Mouse (Mus musculus): ENCODE data around the gene Xrn1. TPM values are rescaled to one million over a fixed set of nuclear protein-coding genes. Genes with fewer than 3 reads are reported as not detected.

Xrn1 gene
- polyA plus RNA-seq, 1 experiment = 23.5 TPM

DNA sequence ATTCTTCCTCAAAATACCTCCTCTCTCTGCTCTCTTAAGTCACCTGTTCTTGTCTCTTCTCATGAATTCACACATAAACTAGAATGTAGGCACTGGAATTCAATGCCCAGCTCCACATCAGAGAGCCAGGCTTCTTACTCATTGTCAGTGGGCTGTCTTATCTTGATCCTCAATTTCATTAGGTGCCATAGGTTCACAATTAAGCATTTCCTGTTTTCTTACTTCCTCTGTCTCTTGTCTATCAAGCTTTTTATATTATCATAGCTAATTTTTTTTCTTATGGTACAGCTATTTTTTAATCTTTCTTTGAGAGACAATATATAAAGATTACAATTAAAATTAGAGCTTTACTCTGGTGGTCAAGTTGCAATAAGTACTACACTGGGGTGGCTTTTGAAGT lies 6.5 kb downstream of the Xrn1 start:
- TF ChIP-seq CTCF (IDR thresholded peaks at IDR 0.05; ENCODE audit: low read depth, low read length) (no peak), POLR2A (IDR thresholded peaks at IDR 0.05; ENCODE audit: borderline replicate concordance, low read depth, low read length) (no peak)
- Histone ChIP-seq H3K27ac (ENCODE audit: insufficient read depth, low read depth, low read length) (no peak overlapping the region), H3K4me3 (ENCODE audit: insufficient read depth, low read length) (no peak overlapping the region), H3K4me1 (ENCODE audit: control insufficient read depth, insufficient read depth, low read length) (peaks cover 7% of the 10 kb centered on the region; the same call in 1 of the 2 replicates)

DNA sequence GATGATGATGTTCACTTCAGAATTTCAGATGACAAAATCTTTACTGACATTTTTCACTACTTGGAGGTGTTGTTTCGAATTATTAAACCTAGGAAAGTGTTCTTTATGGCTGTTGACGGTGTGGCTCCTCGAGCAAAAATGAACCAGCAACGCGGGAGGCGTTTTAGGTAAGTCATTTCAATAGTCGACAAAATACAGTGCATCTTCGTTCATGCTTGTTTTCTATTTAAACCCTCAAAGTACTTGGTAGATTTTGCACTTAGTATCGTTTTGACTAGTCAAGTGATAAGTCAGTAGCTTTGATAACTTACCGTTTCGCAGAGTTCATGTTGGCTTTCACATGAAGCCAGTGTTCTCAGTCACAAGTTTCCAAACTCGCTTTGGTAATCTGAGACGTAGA lies 9.5 kb downstream of the Xrn1 start:
- Histone ChIP-seq H3K4me3 (ENCODE audit: insufficient read depth, low read length) (no peak overlapping the region), H3K4me1 (ENCODE audit: control insufficient read depth, insufficient read depth, low read length) (0 out of 2 replicates have a peak, but pooled peaks cover 2% of the 10 kb centered on the region), H3K27ac (ENCODE audit: insufficient read depth, low read depth, low read length) (no peak overlapping the region)
- TF ChIP-seq CTCF (IDR thresholded peaks at IDR 0.05; ENCODE audit: low read depth, low read length) (no peak), POLR2A (IDR thresholded peaks at IDR 0.05; ENCODE audit: borderline replicate concordance, low read depth, low read length) (no peak)

DNA sequence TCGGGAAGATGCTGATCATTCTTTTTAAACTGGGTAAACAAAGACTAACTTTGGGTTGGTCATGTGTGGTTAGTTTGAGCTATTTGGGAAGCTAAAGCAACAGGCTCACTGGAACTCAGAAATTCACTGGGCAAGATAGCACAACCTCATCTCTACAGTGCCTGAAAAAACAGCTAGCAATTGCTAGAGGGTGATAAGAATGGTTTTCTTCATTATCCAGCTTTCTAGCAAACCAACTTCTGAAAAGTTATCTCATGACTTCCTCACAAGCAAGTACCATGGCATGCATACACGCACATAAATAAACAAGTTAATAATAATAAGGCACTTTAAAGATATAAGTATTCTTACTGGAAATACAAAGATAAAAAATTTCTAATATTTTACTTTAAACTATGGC lies 23.7 kb downstream of the Xrn1 start:
- TF ChIP-seq POLR2A (IDR thresholded peaks at IDR 0.05; ENCODE audit: borderline replicate concordance, low read depth, low read length) = no peak
- H3K4me1 ChIP-seq (ENCODE audit: control insufficient read depth, insufficient read depth, low read length) = no peaks in the 10 kb centered on the region

DNA sequence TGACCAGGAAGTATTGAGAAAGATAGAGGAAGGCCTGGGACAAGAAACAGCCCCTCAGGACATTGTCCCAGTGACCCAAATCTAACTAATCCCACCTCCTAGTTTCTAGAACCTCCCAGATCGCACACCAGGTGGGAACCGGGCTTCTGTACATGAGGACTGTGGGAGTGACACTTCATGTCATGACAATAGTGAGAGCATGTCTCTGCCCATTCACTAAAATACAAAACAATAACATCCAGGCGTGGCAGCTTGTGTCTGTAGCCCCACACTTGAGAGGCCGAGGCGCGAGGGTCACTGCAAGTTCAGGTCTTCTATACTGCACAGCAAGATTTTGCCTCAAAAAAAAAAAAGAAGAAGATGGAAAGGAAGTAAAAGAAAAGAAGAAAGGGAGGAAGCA lies 25.3 kb downstream of the Xrn1 start:
- H3K4me1 ChIP-seq (ENCODE audit: control insufficient read depth, insufficient read depth, low read length) = no peaks in the 10 kb centered on the region
- H3K27ac ChIP-seq (ENCODE audit: insufficient read depth, low read depth, low read length) = no peak overlapping the region; the same call in 1 of the 2 replicates
- no peak for TF ChIP-seq CTCF (IDR thresholded peaks at IDR 0.05; ENCODE audit: low read depth, low read length)
- TF ChIP-seq POLR2A (IDR thresholded peaks at IDR 0.05; ENCODE audit: borderline replicate concordance, low read depth, low read length) = no peak
- no peak overlapping the region for H3K4me3 ChIP-seq (ENCODE audit: insufficient read depth, low read length)

More for the DNA sequence above, 23.7 kb downstream of the Xrn1 start:
- H3K4me3 ChIP-seq (ENCODE audit: insufficient read depth, low read length) = no peak overlapping the region
- no peak overlapping the region for H3K27ac ChIP-seq (ENCODE audit: insufficient read depth, low read depth, low read length)

DNA sequence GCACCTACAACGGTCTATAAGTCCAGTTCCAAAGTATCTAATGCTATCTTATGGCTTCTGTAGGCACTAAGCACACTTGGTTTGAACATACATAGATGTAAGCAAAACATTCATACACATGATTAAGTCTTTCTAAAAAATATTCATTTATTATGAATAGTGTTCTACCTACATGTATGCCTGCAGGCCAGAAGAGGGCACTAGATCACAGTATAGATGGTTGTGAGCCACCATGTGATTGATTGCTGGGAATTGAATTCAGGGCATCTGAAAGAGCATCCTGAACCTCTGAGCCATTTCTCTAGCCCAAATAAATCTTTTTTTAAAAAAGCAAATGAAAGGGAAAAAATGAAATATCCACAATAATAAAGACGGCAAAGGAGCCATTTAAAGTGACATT lies 37.7 kb downstream of the Xrn1 start:
- H3K4me3 ChIP-seq (ENCODE audit: insufficient read depth, low read length) = no peak overlapping the region
- H3K27ac ChIP-seq (ENCODE audit: insufficient read depth, low read depth, low read length) = no peak overlapping the region
- no peak for TF ChIP-seq CTCF (IDR thresholded peaks at IDR 0.05; ENCODE audit: low read depth, low read length)
- TF ChIP-seq POLR2A (IDR thresholded peaks at IDR 0.05; ENCODE audit: borderline replicate concordance, low read depth, low read length) = no peak
- H3K4me1 ChIP-seq (ENCODE audit: control insufficient read depth, insufficient read depth, low read length) = no peaks in the 10 kb centered on the region

DNA sequence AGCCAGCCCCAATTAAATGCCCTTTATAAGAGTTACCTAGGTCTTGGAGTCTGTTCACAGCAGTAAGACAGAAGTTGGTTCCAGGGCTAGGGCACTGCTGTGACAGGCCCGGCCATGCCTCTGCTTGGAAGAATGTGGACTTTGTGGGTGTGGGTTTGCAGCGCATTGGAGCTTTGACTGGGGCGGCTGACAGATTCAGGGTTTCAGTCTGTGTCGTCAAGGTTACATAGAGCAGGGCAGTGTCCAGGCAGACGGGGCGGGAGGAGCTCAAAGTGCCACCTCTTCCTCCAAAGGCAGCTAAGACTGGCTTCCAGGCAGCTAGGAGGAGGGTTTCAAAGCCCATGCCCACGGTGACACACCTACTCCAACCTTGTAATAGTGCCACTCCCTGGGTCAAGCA lies 49.9 kb downstream of the Xrn1 start:
- Histone ChIP-seq H3K4me3 (ENCODE audit: insufficient read depth, low read length) (no peak overlapping the region), H3K27ac (ENCODE audit: insufficient read depth, low read depth, low read length) (no peak overlapping the region), H3K4me1 (ENCODE audit: control insufficient read depth, insufficient read depth, low read length) (no peaks in the 10 kb centered on the region)
- TF ChIP-seq POLR2A (IDR thresholded peaks at IDR 0.05; ENCODE audit: borderline replicate concordance, low read depth, low read length) = no peak

DNA sequence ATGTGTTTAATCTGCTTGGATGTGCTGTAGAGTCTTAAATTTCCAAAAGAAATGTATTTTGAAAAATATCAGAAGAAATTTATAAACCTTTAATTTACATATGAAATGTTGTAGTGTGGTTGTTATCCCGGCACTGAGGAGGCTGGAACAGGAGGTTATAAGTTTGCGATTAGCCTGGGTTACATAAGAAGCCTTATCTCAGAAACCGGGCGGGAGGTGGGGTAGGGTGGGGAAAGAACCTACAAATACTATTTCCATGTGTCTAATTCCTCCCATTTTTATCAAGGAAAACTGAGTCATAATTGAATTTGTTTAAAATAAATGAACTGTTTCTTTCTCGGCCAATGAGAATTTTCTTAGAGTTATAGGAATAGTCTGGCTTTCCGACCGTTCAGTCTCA lies 56.1 kb downstream of the Xrn1 start:
- no peak overlapping the region for H3K4me3 ChIP-seq (ENCODE audit: insufficient read depth, low read length)
- TF ChIP-seq CTCF (IDR thresholded peaks at IDR 0.05; ENCODE audit: low read depth, low read length) (no peak), POLR2A (IDR thresholded peaks at IDR 0.05; ENCODE audit: borderline replicate concordance, low read depth, low read length) (no peak)
- H3K4me1 ChIP-seq (ENCODE audit: control insufficient read depth, insufficient read depth, low read length) = no peaks in the 10 kb centered on the region
- H3K27ac ChIP-seq (ENCODE audit: insufficient read depth, low read depth, low read length) = no peak overlapping the region

DNA sequence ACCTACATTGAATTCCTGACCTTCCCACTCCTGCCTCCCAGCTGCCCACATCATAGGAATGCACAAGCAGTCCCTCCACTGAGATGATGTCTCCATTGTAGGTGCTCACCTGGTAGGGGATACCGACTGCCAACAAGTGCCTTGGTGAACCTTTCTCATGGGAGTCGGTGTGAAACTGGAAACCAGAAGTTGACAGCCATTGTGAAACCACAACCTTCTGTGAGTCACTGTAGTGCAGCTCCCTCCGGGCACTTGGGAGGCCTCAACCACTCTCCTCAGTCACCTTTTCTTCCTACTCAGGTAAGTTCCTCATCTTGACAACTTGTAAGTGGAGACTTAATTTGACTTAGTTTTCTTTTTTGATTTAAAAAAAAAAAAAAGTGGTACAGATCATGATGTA lies 69.4 kb downstream of the Xrn1 start:
- Histone ChIP-seq H3K4me1 (ENCODE audit: control insufficient read depth, insufficient read depth, low read length) (peaks cover 4% of the 10 kb centered on the region), H3K4me3 (ENCODE audit: insufficient read depth, low read length) (no peak overlapping the region), H3K27ac (ENCODE audit: insufficient read depth, low read depth, low read length) (no peak overlapping the region)
- TF ChIP-seq CTCF (IDR thresholded peaks at IDR 0.05; ENCODE audit: low read depth, low read length) (no peak), POLR2A (IDR thresholded peaks at IDR 0.05; ENCODE audit: borderline replicate concordance, low read depth, low read length) (no peak)

DNA sequence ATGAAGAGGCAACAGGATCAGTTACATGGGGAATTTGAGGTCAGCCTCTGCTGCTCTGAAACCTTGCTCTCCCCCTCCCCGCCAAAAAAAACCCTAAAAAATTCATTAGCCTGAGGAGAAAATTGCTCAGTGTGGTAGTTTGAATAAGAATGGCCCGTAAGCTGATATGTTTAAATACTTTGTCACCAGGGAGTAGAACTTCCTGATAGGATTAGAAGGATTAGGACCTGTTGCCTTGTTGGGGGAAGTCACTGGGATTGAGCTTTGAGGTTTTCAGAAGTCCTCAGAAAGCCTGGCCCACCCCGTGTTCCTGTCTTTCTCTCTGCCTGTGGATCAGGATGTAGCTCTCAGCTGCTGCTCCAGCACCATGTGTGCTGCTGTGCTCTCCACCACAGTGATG lies 73.4 kb downstream of the Xrn1 start:
- no peak for TF ChIP-seq POLR2A (IDR thresholded peaks at IDR 0.05; ENCODE audit: borderline replicate concordance, low read depth, low read length)
- no peak for TF ChIP-seq CTCF (IDR thresholded peaks at IDR 0.05; ENCODE audit: low read depth, low read length)
- no peak overlapping the region for H3K27ac ChIP-seq (ENCODE audit: insufficient read depth, low read depth, low read length)
- no peak overlapping the region for H3K4me3 ChIP-seq (ENCODE audit: insufficient read depth, low read length)
- peaks cover 9% of the 10 kb centered on the region for H3K4me1 ChIP-seq (ENCODE audit: control insufficient read depth, insufficient read depth, low read length)

DNA sequence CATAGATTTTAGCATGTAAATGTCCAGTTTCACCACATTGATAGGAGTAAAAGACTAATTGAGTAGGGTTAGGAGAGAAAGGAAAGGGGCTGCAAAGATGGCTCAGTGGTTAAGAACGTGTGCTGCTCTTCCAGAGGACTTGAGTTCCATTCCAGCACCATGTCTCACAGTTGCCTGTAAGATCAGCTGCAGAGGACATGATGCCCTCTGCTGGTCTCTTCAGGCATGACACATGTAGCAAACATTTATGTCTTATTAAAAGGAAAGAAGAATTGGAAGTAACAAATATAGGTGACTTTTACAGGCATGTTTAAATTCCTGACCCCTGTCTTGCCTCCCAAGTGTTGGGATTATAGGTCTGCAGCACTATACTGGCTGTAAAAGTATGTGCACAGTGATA lies 74.3 kb downstream of the Xrn1 start:
- H3K4me1 ChIP-seq (ENCODE audit: control insufficient read depth, insufficient read depth, low read length) = peaks cover 8% of the 10 kb centered on the region
- no peak overlapping the region for H3K27ac ChIP-seq (ENCODE audit: insufficient read depth, low read depth, low read length)
- no peak overlapping the region for H3K4me3 ChIP-seq (ENCODE audit: insufficient read depth, low read length)
- TF ChIP-seq CTCF (IDR thresholded peaks at IDR 0.05; ENCODE audit: low read depth, low read length) (peak; percentile 33; the same call in 1 of the 2 replicates), POLR2A (IDR thresholded peaks at IDR 0.05; ENCODE audit: borderline replicate concordance, low read depth, low read length) (no peak)

DNA sequence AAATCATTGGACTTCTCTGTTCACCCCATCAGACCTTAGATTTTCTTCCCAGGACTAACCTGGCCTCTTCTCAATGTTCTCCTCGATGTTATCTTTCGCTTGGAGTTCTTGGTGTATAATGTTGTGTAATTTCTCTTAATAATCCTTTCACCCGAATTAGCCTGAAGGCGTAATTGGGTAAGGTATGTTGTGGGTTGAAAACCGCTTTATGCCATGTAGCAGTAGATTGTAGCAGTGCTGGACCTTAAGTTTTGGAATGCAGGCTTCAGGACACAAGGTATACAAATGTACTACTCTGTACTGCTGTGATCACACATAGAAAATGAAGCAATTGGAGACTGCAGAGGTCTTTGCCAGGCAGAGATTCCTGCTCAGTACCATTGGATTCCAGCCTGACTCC lies 75.3 kb downstream of the Xrn1 start:
- Histone ChIP-seq H3K27ac (ENCODE audit: insufficient read depth, low read depth, low read length) (no peak overlapping the region), H3K4me1 (ENCODE audit: control insufficient read depth, insufficient read depth, low read length) (peaks cover 8% of the 10 kb centered on the region), H3K4me3 (ENCODE audit: insufficient read depth, low read length) (no peak overlapping the region)
- TF ChIP-seq POLR2A (IDR thresholded peaks at IDR 0.05; ENCODE audit: borderline replicate concordance, low read depth, low read length) = no peak
- no peak for TF ChIP-seq CTCF (IDR thresholded peaks at IDR 0.05; ENCODE audit: low read depth, low read length)
